Mouse (Mus musculus) lung, adult 2 months (tissue): ENCODE results near the gene Cd82.

Experiments
- CTCF ChIP-seq: fragments of 200-500 bp; IDR thresholded peaks from 2 replicates; pipeline ENCODE4 v1.5.1; 2011; ENCODE audit warnings: mild to moderate bottlenecking, low read length, control low read depth; ENCODE audit not compliant: insufficient read depth
- POLR2A ChIP-seq: fragments of 200-500 bp; IDR thresholded peaks from 2 replicates; pipeline ENCODE4 v1.6.1; 2011; ENCODE audit warnings: low read depth, mild to moderate bottlenecking, control low read depth, low read length, borderline replicate concordance; ENCODE audit errors: extremely low read depth

DNA sequence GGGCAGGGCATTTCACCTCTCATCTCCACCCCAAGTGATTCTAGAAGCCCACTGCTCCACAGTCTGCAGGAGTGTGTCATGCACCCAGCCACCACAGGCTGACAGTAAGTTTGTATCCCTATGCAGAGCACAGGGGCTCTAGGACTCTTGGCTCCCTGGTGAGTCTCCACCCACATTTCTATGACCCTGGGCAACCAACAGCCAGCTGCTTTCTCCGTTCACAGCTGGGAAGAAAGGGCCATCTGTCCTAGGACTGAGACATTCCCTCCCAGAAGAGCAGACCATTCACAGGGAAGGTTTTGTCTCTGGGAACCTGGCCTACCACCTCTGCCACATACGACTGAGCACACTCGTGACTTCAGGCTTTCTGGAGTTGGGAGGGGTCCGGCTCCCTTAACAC lies 37.1 kb downstream of the Cd82 start:
- no peak for TF ChIP-seq CTCF
- no peak for TF ChIP-seq POLR2A
